Mouse (Mus musculus): ENCODE data around the gene Phyhd1. TPM values are rescaled to one million over a fixed set of nuclear protein-coding genes. Genes with fewer than 3 reads are reported as not detected.
A peak's percentile ranks its signal among the peaks of the same experiment; 100 is the strongest.

Phyhd1 gene
- polyA plus RNA-seq (2012; rRNA removed), result 18.1 and 24.1 TPM in 2 replicates

- H3K27me3 ChIP-seq (ENCODE audit: control insufficient read depth, insufficient read depth, low read length), result no peaks in the 10 kb centered on the region
- H3K36me3 ChIP-seq (ENCODE audit: control insufficient read depth, insufficient read depth, low read length), result peaks cover 20% of the 10 kb centered on the region
- no peak for DNase-seq (ENCODE audit: low read depth in 1 of 2, low spot score in 2 of 2)
- peak within 1 kb of the TSS; percentile 62 for H3K27ac ChIP-seq (ENCODE audit: insufficient read depth, low read length)
- TF ChIP-seq CTCF (IDR thresholded peaks at IDR 0.05; ENCODE audit: extremely low read depth, insufficient read depth, insufficient read length, insufficient replicate concordance), result no peak
- no peak for TF ChIP-seq POLR2A (IDR thresholded peaks at IDR 0.05; ENCODE audit: low read depth, low read length)
- WGBS, result 82% methylated on average over 5 of the region's 5 CpGs
- no peak within 1 kb of the TSS for H3K4me3 ChIP-seq (ENCODE audit: extremely low read depth, insufficient read depth, insufficient read length)
- peaks cover 2% of the 10 kb centered on the region; the same call in 1 of the 2 replicates for H3K4me1 ChIP-seq (ENCODE audit: control insufficient read depth, insufficient read depth, insufficient read length)
These were observed at the start of gene Phyhd1 for GRCm38 (mm10) chr2:30265767-30266253. Gene Phyhd1, plus strand, starts transcription at chr2:30266203.

GRCm38 (mm10) chr2:30216293-30216692 lies 49.7 kb upstream of the Phyhd1 start:
- H3K36me3 ChIP-seq (ENCODE audit: control insufficient read depth, insufficient read depth, low read length), result no peaks in the 10 kb centered on the region
- TF ChIP-seq CTCF (IDR thresholded peaks at IDR 0.05; ENCODE audit: extremely low read depth, insufficient read depth, insufficient read length, insufficient replicate concordance) (no peak), POLR2A (IDR thresholded peaks at IDR 0.05; ENCODE audit: low read depth, low read length) (no peak)
- 95% methylated on average over 5 of the region's 5 CpGs for WGBS
- no peak overlapping the region for H3K27ac ChIP-seq (ENCODE audit: insufficient read depth, low read length)
- H3K27me3 ChIP-seq (ENCODE audit: control insufficient read depth, insufficient read depth, low read length), result no peaks in the 10 kb centered on the region
- no peaks in the 10 kb centered on the region for H3K4me1 ChIP-seq (ENCODE audit: control insufficient read depth, insufficient read depth, insufficient read length)
- no peak for DNase-seq (ENCODE audit: low read depth in 1 of 2, low spot score in 2 of 2)
- H3K4me3 ChIP-seq (ENCODE audit: extremely low read depth, insufficient read depth, insufficient read length), result no peak overlapping the region

- no peak overlapping the region for H3K27ac ChIP-seq (ENCODE audit: insufficient read depth, low read length)
- TF ChIP-seq POLR2A (IDR thresholded peaks at IDR 0.05; ENCODE audit: low read depth, low read length), result no peak
- TF ChIP-seq CTCF (IDR thresholded peaks at IDR 0.05; ENCODE audit: extremely low read depth, insufficient read depth, insufficient read length, insufficient replicate concordance), result no peak
- H3K27me3 ChIP-seq (ENCODE audit: control insufficient read depth, insufficient read depth, low read length), result no peaks in the 10 kb centered on the region
- H3K36me3 ChIP-seq (ENCODE audit: control insufficient read depth, insufficient read depth, low read length), result peaks cover 1% of the 10 kb centered on the region; the same call in 1 of the 2 replicates
- DNase-seq (ENCODE audit: low read depth in 1 of 2, low spot score in 2 of 2), result no peak
- WGBS, result 15% methylated on average over 5 of the region's 5 CpGs
- H3K4me1 ChIP-seq (ENCODE audit: control insufficient read depth, insufficient read depth, insufficient read length), result peaks cover 6% of the 10 kb centered on the region; the same call in 1 of the 2 replicates
- no peak overlapping the region for H3K4me3 ChIP-seq (ENCODE audit: extremely low read depth, insufficient read depth, insufficient read length)
These were observed 30.4 kb upstream of the Phyhd1 start for GRCm38 (mm10) chr2:30235593-30235992.

- H3K4me1 ChIP-seq (ENCODE audit: control insufficient read depth, insufficient read depth, insufficient read length), result peaks cover 6% of the 10 kb centered on the region; the same call in 1 of the 2 replicates
- peak overlapping the region; percentile 90 for H3K27ac ChIP-seq (ENCODE audit: insufficient read depth, low read length)
- no peak for TF ChIP-seq POLR2A (IDR thresholded peaks at IDR 0.05; ENCODE audit: low read depth, low read length)
- no peak for TF ChIP-seq CTCF (IDR thresholded peaks at IDR 0.05; ENCODE audit: extremely low read depth, insufficient read depth, insufficient read length, insufficient replicate concordance)
- no peaks in the 10 kb centered on the region for H3K27me3 ChIP-seq (ENCODE audit: control insufficient read depth, insufficient read depth, low read length)
- WGBS, result 5% methylated on average over 18 of the region's 18 CpGs
- peak overlapping the region; percentile 90 for H3K4me3 ChIP-seq (ENCODE audit: extremely low read depth, insufficient read depth, insufficient read length)
- peaks cover 8% of the 10 kb centered on the region for H3K36me3 ChIP-seq (ENCODE audit: control insufficient read depth, insufficient read depth, low read length)
- no peak for DNase-seq (ENCODE audit: low read depth in 1 of 2, low spot score in 2 of 2)
These were observed 29.4 kb upstream of the Phyhd1 start for GRCm38 (mm10) chr2:30236426-30237198.

GRCm38 (mm10) chr2:30237199-30237880 lies 28.7 kb upstream of the Phyhd1 start, which contains the start of gene Lrrc8a:
Gene Lrrc8a, plus strand, starts transcription at chr2:30237715.
- Histone ChIP-seq H3K4me3 (ENCODE audit: extremely low read depth, insufficient read depth, insufficient read length) (peak within 1 kb of the TSS; percentile 90), H3K27me3 (ENCODE audit: control insufficient read depth, insufficient read depth, low read length) (no peaks in the 10 kb centered on the region), H3K4me1 (ENCODE audit: control insufficient read depth, insufficient read depth, insufficient read length) (peaks cover 6% of the 10 kb centered on the region; the same call in 1 of the 2 replicates), H3K27ac (ENCODE audit: insufficient read depth, low read length) (peak within 1 kb of the TSS; percentile 93), H3K36me3 (ENCODE audit: control insufficient read depth, insufficient read depth, low read length) (peaks cover 8% of the 10 kb centered on the region)
- WGBS, result under 1% methylated on average over 57 of the region's 67 CpGs
- peak; percentile 95 to 100 for DNase-seq (ENCODE audit: low read depth in 1 of 2, low spot score in 2 of 2)
- TF ChIP-seq CTCF (IDR thresholded peaks at IDR 0.05; ENCODE audit: extremely low read depth, insufficient read depth, insufficient read length, insufficient replicate concordance) (peak; percentile 20; the same call in 1 of the 2 replicates), POLR2A (IDR thresholded peaks at IDR 0.05; ENCODE audit: low read depth, low read length) (peak; percentile 9)

GRCm38 (mm10) chr2:30237881-30238280 lies 28.1 kb upstream of the Phyhd1 start:
- Histone ChIP-seq H3K36me3 (ENCODE audit: control insufficient read depth, insufficient read depth, low read length) (peaks cover 8% of the 10 kb centered on the region), H3K4me3 (ENCODE audit: extremely low read depth, insufficient read depth, insufficient read length) (peak overlapping the region; percentile 90), H3K27ac (ENCODE audit: insufficient read depth, low read length) (peak overlapping the region; percentile 93), H3K27me3 (ENCODE audit: control insufficient read depth, insufficient read depth, low read length) (no peaks in the 10 kb centered on the region), H3K4me1 (ENCODE audit: control insufficient read depth, insufficient read depth, insufficient read length) (peaks cover 10% of the 10 kb centered on the region; the same call in 1 of the 2 replicates)
- peak in 1 of 2 experiments; percentile 75 for DNase-seq (ENCODE audit: low read depth in 1 of 2, low spot score in 2 of 2)
- WGBS, result 0% methylated on average over 36 of the region's 42 CpGs
- TF ChIP-seq POLR2A (IDR thresholded peaks at IDR 0.05; ENCODE audit: low read depth, low read length) (no peak), CTCF (IDR thresholded peaks at IDR 0.05; ENCODE audit: extremely low read depth, insufficient read depth, insufficient read length, insufficient replicate concordance) (no peak)

All from spleen, adult 2 months (tissue).